Mouse (Mus musculus): Measurements from ENCODE around the gene Lsmem1. TPM values are rescaled to one million over a fixed set of nuclear protein-coding genes. Genes with fewer than 3 reads are reported as not detected.
A peak's percentile ranks its signal among the peaks of the same experiment; 100 is the strongest.

The Lsmem1 gene
- not detected in 2 replicates for polyA plus RNA-seq (2015; fragmentation: Nextera tagmentation; extraction: Ambion mirVana)

GRCm38 (mm10) chr12:40199302-40199701, at the start of gene Lsmem1:
TSS of gene Lsmem1 (minus strand) at chr12:40199490.
- H3K9me3 ChIP-seq: no peaks in the 10 kb centered on the region
- 88% methylated on average over 8 of the region's 8 CpGs for WGBS

GRCm38 (mm10) chr12:40248454-40249180, 49.3 kb upstream of the Lsmem1 start, which contains the start of gene Ifrd1:
TSS of gene Ifrd1 (minus strand) at chr12:40248504.
- Histone ChIP-seq H3K9ac (replicated peaks) (no peak within 1 kb of the TSS), H3K27ac (no peak within 1 kb of the TSS), H3K4me2 (replicated peaks) (no peak within 1 kb of the TSS), H3K9me3 (no peaks in the 10 kb centered on the region), H3K27me3 (no peaks in the 10 kb centered on the region), H3K36me3 (no peaks in the 10 kb centered on the region), H3K4me3 (replicated peaks) (no peak within 1 kb of the TSS), H3K4me1 (replicated peaks) (peaks cover 3% of the 10 kb centered on the region)
- WGBS: 86% methylated on average over 5 of the region's 5 CpGs
- no peak for ATAC-seq

More at GRCm38 (mm10) chr12:40199302-40199701, at the start of gene Lsmem1:
- H3K36me3 ChIP-seq: peaks cover 24% of the 10 kb centered on the region
- no peak within 1 kb of the TSS for H3K4me3 ChIP-seq (replicated peaks)
- no peak for ATAC-seq
- no peaks in the 10 kb centered on the region for H3K4me1 ChIP-seq (replicated peaks)
- no peak within 1 kb of the TSS for H3K27ac ChIP-seq
- no peak within 1 kb of the TSS for H3K9ac ChIP-seq (replicated peaks)
- no peak within 1 kb of the TSS for H3K4me2 ChIP-seq (replicated peaks)
- no peaks in the 10 kb centered on the region for H3K27me3 ChIP-seq

GRCm38 (mm10) chr12:40247976-40248375, 48.7 kb upstream of the Lsmem1 start:
- no peaks in the 10 kb centered on the region for H3K36me3 ChIP-seq
- H3K27me3 ChIP-seq: no peaks in the 10 kb centered on the region
- no peak overlapping the region for H3K4me3 ChIP-seq (replicated peaks)
- H3K4me2 ChIP-seq (replicated peaks): no peak overlapping the region
- no peak for ATAC-seq
- H3K27ac ChIP-seq: no peak overlapping the region
- no peaks in the 10 kb centered on the region for H3K9me3 ChIP-seq
- 78% methylated on average over 6 of the region's 6 CpGs for WGBS
- H3K9ac ChIP-seq (replicated peaks): no peak overlapping the region
- peaks cover 3% of the 10 kb centered on the region for H3K4me1 ChIP-seq (replicated peaks)

GRCm38 (mm10) chr12:40247384-40247783, 48.1 kb upstream of the Lsmem1 start:
- H3K4me2 ChIP-seq (replicated peaks): no peak overlapping the region
- peaks cover 3% of the 10 kb centered on the region for H3K4me1 ChIP-seq (replicated peaks)
- H3K27me3 ChIP-seq: no peaks in the 10 kb centered on the region
- no peak overlapping the region for H3K9ac ChIP-seq (replicated peaks)
- H3K27ac ChIP-seq: no peak overlapping the region
- no peaks in the 10 kb centered on the region for H3K9me3 ChIP-seq
- 88% methylated on average over 4 of the region's 4 CpGs for WGBS
- H3K36me3 ChIP-seq: no peaks in the 10 kb centered on the region
- ATAC-seq: no peak
- no peak overlapping the region for H3K4me3 ChIP-seq (replicated peaks)

GRCm38 (mm10) chr12:40245434-40245970, 46.2 kb upstream of the Lsmem1 start:
- Histone ChIP-seq H3K4me3 (replicated peaks) (no peak overlapping the region), H3K27ac (no peak overlapping the region), H3K9ac (replicated peaks) (no peak overlapping the region), H3K9me3 (no peaks in the 10 kb centered on the region), H3K4me1 (replicated peaks) (peaks cover 6% of the 10 kb centered on the region), H3K4me2 (replicated peaks) (no peak overlapping the region), H3K27me3 (no peaks in the 10 kb centered on the region), H3K36me3 (no peaks in the 10 kb centered on the region)
- no peak for ATAC-seq
- WGBS: 89% methylated on average over 7 of the region's 7 CpGs

- Histone ChIP-seq H3K4me1 (replicated peaks) (peaks cover 6% of the 10 kb centered on the region), H3K27ac (no peak overlapping the region), H3K4me2 (replicated peaks) (no peak overlapping the region), H3K4me3 (replicated peaks) (no peak overlapping the region), H3K9ac (replicated peaks) (no peak overlapping the region), H3K36me3 (no peaks in the 10 kb centered on the region), H3K9me3 (no peaks in the 10 kb centered on the region), H3K27me3 (no peaks in the 10 kb centered on the region)
- 93% methylated on average over 5 of the region's 5 CpGs for WGBS
- ATAC-seq: no peak
These were observed 45.6 kb upstream of the Lsmem1 start for GRCm38 (mm10) chr12:40244926-40245325.

GRCm38 (mm10) chr12:40243821-40244221, 44.5 kb upstream of the Lsmem1 start:
- ATAC-seq: peak; percentile 50

GRCm38 (mm10) chr12:40243241-40243640, 44.0 kb upstream of the Lsmem1 start:
- Histone ChIP-seq H3K27me3 (no peaks in the 10 kb centered on the region), H3K4me3 (replicated peaks) (no peak overlapping the region), H3K36me3 (no peaks in the 10 kb centered on the region), H3K4me1 (replicated peaks) (peaks cover 6% of the 10 kb centered on the region), H3K27ac (no peak overlapping the region), H3K4me2 (replicated peaks) (no peak overlapping the region), H3K9me3 (no peaks in the 10 kb centered on the region), H3K9ac (replicated peaks) (no peak overlapping the region)
- 67% methylated on average over 4 of the region's 4 CpGs for WGBS
- 0 out of 2 replicates have a peak, but pooled peaks have one; percentile 24 for ATAC-seq

More at GRCm38 (mm10) chr12:40243821-40244221, 44.5 kb upstream of the Lsmem1 start:
- Histone ChIP-seq H3K27me3 (no peaks in the 10 kb centered on the region), H3K4me2 (replicated peaks) (no peak overlapping the region), H3K36me3 (no peaks in the 10 kb centered on the region), H3K4me3 (replicated peaks) (no peak overlapping the region), H3K4me1 (replicated peaks) (peaks cover 6% of the 10 kb centered on the region), H3K9ac (replicated peaks) (no peak overlapping the region), H3K27ac (no peak overlapping the region), H3K9me3 (no peaks in the 10 kb centered on the region)
- WGBS: 41% methylated on average over 11 of the region's 11 CpGs

- H3K9me3 ChIP-seq: no peaks in the 10 kb centered on the region
- no peak for ATAC-seq
- no peak overlapping the region for H3K27ac ChIP-seq
- no peak overlapping the region for H3K9ac ChIP-seq (replicated peaks)
- H3K4me1 ChIP-seq (replicated peaks): peaks cover 6% of the 10 kb centered on the region
- no peaks in the 10 kb centered on the region for H3K27me3 ChIP-seq
- 94% methylated on average over 7 of the region's 7 CpGs for WGBS
- no peaks in the 10 kb centered on the region for H3K36me3 ChIP-seq
- H3K4me2 ChIP-seq (replicated peaks): no peak overlapping the region
- no peak overlapping the region for H3K4me3 ChIP-seq (replicated peaks)
These were observed 39.9 kb upstream of the Lsmem1 start for GRCm38 (mm10) chr12:40239161-40239560.

- ATAC-seq: no peak
- Histone ChIP-seq H3K4me2 (replicated peaks) (no peak overlapping the region), H3K36me3 (no peaks in the 10 kb centered on the region), H3K27me3 (no peaks in the 10 kb centered on the region), H3K9me3 (no peaks in the 10 kb centered on the region), H3K4me1 (replicated peaks) (no peaks in the 10 kb centered on the region), H3K9ac (replicated peaks) (no peak overlapping the region), H3K4me3 (replicated peaks) (no peak overlapping the region), H3K27ac (no peak overlapping the region)
- WGBS: 89% methylated on average over 1 of the region's 1 CpGs
These were observed 32.9 kb upstream of the Lsmem1 start for GRCm38 (mm10) chr12:40232231-40232630.

GRCm38 (mm10) chr12:40231632-40232031, 32.3 kb upstream of the Lsmem1 start:
- H3K27ac ChIP-seq: no peak overlapping the region

GRCm38 (mm10) chr12:40224171-40224880, 25.0 kb upstream of the Lsmem1 start:
- WGBS: 97% methylated on average over 9 of the region's 9 CpGs

More at GRCm38 (mm10) chr12:40231632-40232031, 32.3 kb upstream of the Lsmem1 start:
- H3K9ac ChIP-seq (replicated peaks): no peak overlapping the region
- H3K36me3 ChIP-seq: no peaks in the 10 kb centered on the region
- ATAC-seq: no peak
- WGBS: 91% methylated on average over 2 of the region's 2 CpGs
- H3K27me3 ChIP-seq: no peaks in the 10 kb centered on the region
- no peak overlapping the region for H3K4me2 ChIP-seq (replicated peaks)
- H3K4me1 ChIP-seq (replicated peaks): no peaks in the 10 kb centered on the region
- H3K4me3 ChIP-seq (replicated peaks): no peak overlapping the region
- H3K9me3 ChIP-seq: no peaks in the 10 kb centered on the region

More at GRCm38 (mm10) chr12:40224171-40224880, 25.0 kb upstream of the Lsmem1 start:
- ATAC-seq: no peak
- H3K9me3 ChIP-seq: no peaks in the 10 kb centered on the region
- H3K4me3 ChIP-seq (replicated peaks): no peak overlapping the region
- no peak overlapping the region for H3K27ac ChIP-seq
- H3K4me1 ChIP-seq (replicated peaks): peaks cover 22% of the 10 kb centered on the region
- no peaks in the 10 kb centered on the region for H3K27me3 ChIP-seq
- no peak overlapping the region for H3K9ac ChIP-seq (replicated peaks)
- no peak overlapping the region for H3K4me2 ChIP-seq (replicated peaks)
- no peaks in the 10 kb centered on the region for H3K36me3 ChIP-seq
